Mouse (Mus musculus) thymus, adult 2 months (tissue): ENCODE data around the gene Cd80.

Experiments
- CTCF ChIP-seq: fragments of 200-500 bp; IDR thresholded peaks from 2 replicates; pipeline ENCODE4 v1.5.1; 2012; ENCODE audit warnings: mild to moderate bottlenecking, control low read depth, low read length, moderate library complexity, borderline replicate concordance; ENCODE audit not compliant: control insufficient read depth, poor library complexity, insufficient read depth; ENCODE audit errors: extremely low read depth
- POLR2A ChIP-seq: fragments of 200-500 bp; IDR thresholded peaks from 2 replicates; pipeline ENCODE4 v1.6.1; 2012; ENCODE audit warnings: mild to moderate bottlenecking, low read length, control low read depth, moderate library complexity; ENCODE audit not compliant: control insufficient read depth, poor library complexity, insufficient read depth; ENCODE audit errors: extremely low read depth

- TF ChIP-seq POLR2A, result no peak
- no peak for TF ChIP-seq CTCF
Measured at GRCm38 (mm10) chr16:38451421-38452205, 3.7 kb upstream of the Cd80 start.
